Mouse (Mus musculus): ENCODE results near the gene Adgrd1. TPM values are rescaled to one million over a fixed set of nuclear protein-coding genes. Genes with fewer than 3 reads are reported as not detected.

Gene Adgrd1
- total and polyA plus RNA-seq, 3 experiments: 0.04 to 0.07 TPM; not detected in 1

GRCm38 (mm10) chr5:129121654-129122285 lies 25.2 kb downstream of the Adgrd1 start:
- H3K4me1 ChIP-seq (ENCODE audit: control insufficient read depth in 1 of 2, insufficient read depth in 2 of 2): no peaks in the 10 kb centered on the region
- H3K36me3 ChIP-seq (replicated peaks in 1 of 2; ENCODE audit: control insufficient read depth in 1 of 2, insufficient read depth in 1 of 2, low read length in 1 of 2): no peaks in the 10 kb centered on the region
- peaks cover 14% of the 10 kb centered on the region for H3K9me3 ChIP-seq (replicated peaks; ENCODE audit: low read length)
- dilution Hi-C loops (cut with MboI; ENCODE audit: extremely low pct_ligation_motif_present, extremely low pct_unique_long_range_greater_than_20kb, low sequenced_read_pairs): no loop called here
- no peak overlapping the region for H3K4me2 ChIP-seq (ENCODE audit: insufficient read depth, low read depth, poor library complexity, severe bottlenecking)
- no peak overlapping the region for H3K4me3 ChIP-seq (replicated peaks in 1 of 3; ENCODE audit: low read depth in 2 of 3, low read length in 2 of 3, poor library complexity in 1 of 3)
- TF ChIP-seq GABPA (IDR thresholded peaks at IDR 0.05; ENCODE audit: insufficient replicate concordance, low read depth, low read length) (no peak), SIN3A (IDR thresholded peaks at IDR 0.05; ENCODE audit: low read length) (no peak), CTCF (conservative IDR thresholded peaks at IDR 0.05 in 1 of 2, IDR thresholded peaks at IDR 0.05 in 1 of 2; ENCODE audit: low read depth in 2 of 2, low read length in 2 of 2) (no peak)
- peaks cover 10% of the 10 kb centered on the region for H3K27me3 ChIP-seq (replicated peaks)
- in situ Hi-C loops (cut with MboI; ENCODE audit: low pct_ligation_motif_present, low pct_unique_long_range_greater_than_20kb, low sequenced_read_pairs): loop anchor here (10.0 kb wide), 1 partner anchor 47 kb away; no protein-coding TSS in a partner anchor
- no peak overlapping the region for H3K27ac ChIP-seq (ENCODE audit: insufficient read depth, low read depth)
- no peaks in the 10 kb centered on the region for H3K79me2 ChIP-seq (replicated peaks; ENCODE audit: control insufficient read depth, extremely low read depth, insufficient read depth, poor library complexity, severe bottlenecking)
- DNase-seq (ENCODE audit: extremely low read depth): no peak
- no peak overlapping the region for H3K9ac ChIP-seq (ENCODE audit: insufficient read depth, low read depth)

- Histone ChIP-seq H3K27ac (ENCODE audit: insufficient read depth, low read depth) (no peak overlapping the region), H3K27me3 (replicated peaks) (peaks cover 10% of the 10 kb centered on the region), H3K79me2 (replicated peaks; ENCODE audit: control insufficient read depth, extremely low read depth, insufficient read depth, poor library complexity, severe bottlenecking) (no peaks in the 10 kb centered on the region), H3K9me3 (replicated peaks; ENCODE audit: low read length) (peaks cover 18% of the 10 kb centered on the region), H3K4me3 (replicated peaks in 1 of 3; ENCODE audit: low read depth in 2 of 3, low read length in 2 of 3, poor library complexity in 1 of 3) (no peak overlapping the region), H3K4me2 (ENCODE audit: insufficient read depth, low read depth, poor library complexity, severe bottlenecking) (no peak overlapping the region), H3K9ac (ENCODE audit: insufficient read depth, low read depth) (no peak overlapping the region), H3K4me1 (ENCODE audit: control insufficient read depth in 1 of 2, insufficient read depth in 2 of 2) (no peaks in the 10 kb centered on the region), H3K36me3 (replicated peaks in 1 of 2; ENCODE audit: control insufficient read depth in 1 of 2, insufficient read depth in 1 of 2, low read length in 1 of 2) (no peaks in the 10 kb centered on the region)
- TF ChIP-seq ZKSCAN1 (IDR thresholded peaks at IDR 0.05; ENCODE audit: borderline replicate concordance, low read depth, low read length) (no peak), GABPA (IDR thresholded peaks at IDR 0.05; ENCODE audit: insufficient replicate concordance, low read depth, low read length) (no peak), HCFC1 (IDR thresholded peaks at IDR 0.05; ENCODE audit: low read depth, low read length) (no peak), BHLHE40 (IDR thresholded peaks at IDR 0.05; ENCODE audit: low read depth, low read length) (no peak), JUND (conservative IDR thresholded peaks at IDR 0.05; ENCODE audit: low read depth, low read length) (no peak), MAX (IDR thresholded peaks at IDR 0.05; ENCODE audit: low read length) (no peak), MYC (IDR thresholded peaks at IDR 0.05; ENCODE audit: low read depth, low read length) (no peak), MAFK (IDR thresholded peaks at IDR 0.05; ENCODE audit: insufficient replicate concordance, low read length) (no peak), USF1 (IDR thresholded peaks at IDR 0.05; ENCODE audit: low read depth, low read length) (no peak), POLR2AphosphoS2 (IDR thresholded peaks at IDR 0.05; ENCODE audit: low read depth, low read length) (no peak), MXI1 (IDR thresholded peaks at IDR 0.05; ENCODE audit: low read depth, low read length) (no peak), ZMIZ1 (IDR thresholded peaks at IDR 0.05; ENCODE audit: low read depth, low read length) (no peak), TBP (conservative IDR thresholded peaks at IDR 0.05; ENCODE audit: low read depth, low read length) (no peak), UBTF (IDR thresholded peaks at IDR 0.05; ENCODE audit: low read depth, low read length) (no peak), ZC3H11A (IDR thresholded peaks at IDR 0.05; ENCODE audit: low read depth, low read length) (no peak), RAD21 (IDR thresholded peaks at IDR 0.05; ENCODE audit: low read depth, low read length) (no peak), JUN (IDR thresholded peaks at IDR 0.05; ENCODE audit: insufficient read depth, low read depth, low read length) (no peak), MEF2A (IDR thresholded peaks at IDR 0.05; ENCODE audit: borderline replicate concordance, low read depth, low read length) (no peak)
- in situ Hi-C loops (cut with MboI; ENCODE audit: low pct_ligation_motif_present, low pct_unique_long_range_greater_than_20kb, low sequenced_read_pairs) (loop anchor here (10.0 kb wide), 1 partner anchor 48 kb away; no protein-coding TSS in a partner anchor), dilution Hi-C loops (cut with MboI; ENCODE audit: extremely low pct_ligation_motif_present, extremely low pct_unique_long_range_greater_than_20kb, low sequenced_read_pairs) (no loop called here)
- no peak for DNase-seq (ENCODE audit: extremely low read depth)
Measured at GRCm38 (mm10) chr5:129122491-129122890, 25.9 kb downstream of the Adgrd1 start.
